Mouse (Mus musculus) bone marrow macrophage, adult 2 months (primary cell): Measurements from ENCODE around the gene Cldnd2.

ENCODE experiments used
- CTCF ChIP-seq: IDR thresholded peaks from 2 replicates; pipeline ENCODE4 v1.5.1; 2012; ENCODE audit warnings: low read depth, mild to moderate bottlenecking, low read length, moderate library complexity
- POLR2A ChIP-seq: IDR thresholded peaks from 2 replicates; pipeline ENCODE4 v1.6.1; 2012; ENCODE audit warnings: mild to moderate bottlenecking, low read depth, low read length, borderline replicate concordance

GRCm38 (mm10) chr7:43436341-43437255, 4.0 kb upstream of the Cldnd2 start, which contains the start of gene Nkg7:
- TF ChIP-seq CTCF (no peak), POLR2A (no peak)
